Mouse (Mus musculus) left cerebral cortex, adult 2 months (tissue): ENCODE results near the gene Zfr. TPM values are rescaled to one million over a fixed set of nuclear protein-coding genes. Genes with fewer than 3 reads are reported as not detected.
"Not testable (repeated sequence)": the region's sequence is repeated elsewhere in the genome, so short reads cannot be mapped to it uniquely, and the experiment has no call there.

Experiments
- DNase-seq, 2 experiments: peaks; one replicate each; pipeline ENCODE4 v3.0.0; 2021 to 2022; ENCODE audit warnings: low spot score in 2 of 2, mixed read lengths in 1 of 2; ENCODE audit errors: extremely low spot score in 1 of 2
- H3K27ac ChIP-seq: fragments of 200-600 bp; 2 replicates; pipeline ENCODE4 v1.8.1; 2022
- H3K4me3 ChIP-seq: fragments of 200-600 bp; 2 replicates; pipeline ENCODE4 v1.8.1; 2022
- CTCF ChIP-seq: fragments of 200-600 bp; IDR thresholded peaks from 2 replicates; pipeline ENCODE4 v1.8.1; 2022; ENCODE audit warnings: antibody characterized with exemption, mild to moderate bottlenecking, moderate library complexity
- intact Hi-C: fragments of 180-260 bp; cut with DNase I; formaldehyde crosslinking; loops from one replicate; pipeline ENCODE4 v1.15.1; 2025
- total RNA-seq, 2 experiments: library from RNA; stranded (reverse); gene quantifications; 2 replicates each; pipeline ENCODE4 v1.2.3; 2021

Gene Zfr
- total RNA-seq, 2 experiments from 2014 or later = 343 to 346 TPM

- intact Hi-C loops = no loop called here
- TF ChIP-seq CTCF = no peak
- Histone ChIP-seq H3K4me3 (no peak overlapping the region), H3K27ac (no peak overlapping the region)
- no peak for DNase-seq
Measured at GRCm38 (mm10) chr15:12140985-12141729, 23.5 kb downstream of the Zfr start.

DNA sequence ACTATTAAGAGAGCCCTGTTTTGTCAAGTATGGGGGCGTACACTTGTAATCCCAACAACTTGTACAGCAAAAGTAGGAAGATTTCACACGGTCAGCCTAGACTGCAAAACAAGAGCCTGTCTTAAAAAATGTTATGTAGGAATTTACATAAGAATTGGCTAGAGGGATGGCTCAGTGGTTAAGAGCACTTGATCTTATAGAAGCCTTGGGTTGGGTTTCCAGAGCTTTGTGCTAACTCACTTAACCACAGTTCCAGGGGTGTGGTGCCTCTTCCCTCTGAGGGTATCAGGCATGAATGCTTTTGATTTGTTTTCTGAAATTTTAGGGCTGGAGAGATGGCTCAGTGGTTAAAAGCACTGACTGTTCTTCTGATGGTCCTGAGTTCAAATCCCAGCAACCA lies 29.8 kb downstream of the Zfr start:
- no peak for TF ChIP-seq CTCF
- DNase-seq = no peak
- intact Hi-C loops = no loop called here
- Histone ChIP-seq H3K4me3 (no peak overlapping the region), H3K27ac (no peak overlapping the region)

DNA sequence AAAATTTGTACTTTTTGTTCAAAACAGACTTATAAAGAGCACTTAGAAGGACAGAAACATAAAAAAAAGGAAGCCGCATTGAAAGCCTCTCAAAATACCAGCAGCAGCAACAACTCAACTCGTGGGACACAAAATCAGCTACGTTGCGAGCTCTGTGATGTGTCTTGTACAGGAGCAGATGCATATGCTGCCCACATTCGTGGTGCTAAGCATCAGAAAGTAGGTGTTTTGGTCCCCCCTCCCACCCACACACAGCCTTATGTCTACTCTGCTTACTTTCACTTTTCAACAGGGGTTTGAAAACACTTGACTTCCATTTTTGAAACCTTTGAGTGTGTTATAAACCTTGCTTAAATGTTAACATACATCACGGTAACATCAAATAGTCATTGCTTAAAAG lies 31.9 kb downstream of the Zfr start:
- no peak overlapping the region for H3K4me3 ChIP-seq
- intact Hi-C loops = no loop called here
- H3K27ac ChIP-seq = no peak overlapping the region
- TF ChIP-seq CTCF = no peak
- DNase-seq = peak; percentile 25 to 44

DNA sequence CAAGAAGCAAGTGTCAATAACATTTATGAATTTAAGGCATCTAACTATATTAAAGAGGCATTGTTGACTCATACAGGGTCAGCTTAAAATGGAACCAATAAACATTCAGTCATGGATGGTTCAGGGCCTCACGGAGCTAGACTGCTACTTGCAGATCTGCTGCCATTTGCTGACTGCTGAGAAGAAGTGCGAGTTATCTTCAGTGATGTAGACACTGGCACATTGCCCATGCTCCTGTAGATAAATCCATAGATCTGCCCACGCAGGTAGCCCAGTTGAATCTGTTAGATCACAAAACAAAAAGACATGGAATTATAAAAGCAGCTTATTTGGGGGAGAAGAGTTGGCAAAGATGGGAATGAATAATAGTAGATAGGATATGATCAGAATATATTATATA lies 36.1 kb downstream of the Zfr start:
- no peak overlapping the region for H3K4me3 ChIP-seq
- H3K27ac ChIP-seq = no peak overlapping the region
- intact Hi-C loops = no loop called here
- TF ChIP-seq CTCF = no peak
- DNase-seq = peak in 1 of 2 experiments; percentile 36

GRCm38 (mm10) chr15:12178126-12178525 lies 60.5 kb downstream of the Zfr start:
- intact Hi-C loops = no loop called here
- TF ChIP-seq CTCF = no peak
- no peak overlapping the region for H3K4me3 ChIP-seq

GRCm38 (mm10) chr15:12181181-12181805 lies 63.7 kb downstream of the Zfr start:
- H3K27ac ChIP-seq, H3K4me3 ChIP-seq, intact Hi-C loops, DNase-seq: not testable (repeated sequence)

More at GRCm38 (mm10) chr15:12178126-12178525, 60.5 kb downstream of the Zfr start:
- no peak overlapping the region for H3K27ac ChIP-seq
- no peak for DNase-seq

DNA sequence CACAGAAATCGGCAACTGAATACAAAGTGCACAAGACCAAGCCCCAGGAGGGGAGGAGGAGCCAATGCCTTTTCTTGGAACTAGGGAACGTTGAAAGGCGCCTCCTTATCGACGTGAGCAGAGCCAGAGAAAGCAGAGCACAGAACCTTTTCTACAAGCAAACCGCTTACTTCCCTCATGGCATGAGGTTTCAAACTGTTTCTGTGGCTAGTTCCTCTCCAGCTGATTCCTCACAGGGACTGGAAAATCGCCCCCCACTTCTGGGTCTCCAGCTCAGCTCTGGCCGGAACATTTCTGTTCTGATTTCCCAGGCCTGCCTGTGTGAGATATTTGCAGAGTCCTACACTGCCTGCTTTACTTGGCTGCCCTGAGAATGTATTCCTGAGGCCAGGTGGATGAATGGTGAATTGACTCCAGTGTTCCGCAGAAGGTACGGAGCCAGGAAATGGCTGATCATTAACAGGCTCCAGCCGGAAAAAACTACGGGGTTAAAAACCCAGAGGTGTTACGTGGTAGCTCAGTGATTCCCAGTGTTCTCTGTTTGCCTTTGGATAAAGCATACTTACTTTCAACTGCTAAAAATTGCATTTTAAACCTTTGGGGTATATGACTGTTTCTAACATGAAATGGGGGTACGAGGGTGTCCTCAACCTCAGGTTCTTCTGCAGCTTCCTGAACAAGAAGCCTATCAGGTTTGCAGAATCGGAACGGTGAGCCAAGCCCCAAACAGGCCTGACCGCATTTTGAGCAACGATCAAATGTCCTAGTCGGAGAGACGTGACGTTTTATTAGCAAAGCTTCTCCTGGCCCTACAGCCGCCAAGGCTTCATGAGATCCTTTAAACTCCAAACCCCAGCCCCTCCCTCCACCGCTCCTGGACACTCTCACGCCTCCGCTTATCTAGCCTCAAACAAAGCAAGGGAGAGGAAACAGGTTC lies 76.5 kb downstream of the Zfr start:
- H3K4me3 ChIP-seq = no peak overlapping the region
- TF ChIP-seq CTCF = no peak
- no peak overlapping the region for H3K27ac ChIP-seq
- intact Hi-C loops = no loop called here
- DNase-seq = no peak

DNA sequence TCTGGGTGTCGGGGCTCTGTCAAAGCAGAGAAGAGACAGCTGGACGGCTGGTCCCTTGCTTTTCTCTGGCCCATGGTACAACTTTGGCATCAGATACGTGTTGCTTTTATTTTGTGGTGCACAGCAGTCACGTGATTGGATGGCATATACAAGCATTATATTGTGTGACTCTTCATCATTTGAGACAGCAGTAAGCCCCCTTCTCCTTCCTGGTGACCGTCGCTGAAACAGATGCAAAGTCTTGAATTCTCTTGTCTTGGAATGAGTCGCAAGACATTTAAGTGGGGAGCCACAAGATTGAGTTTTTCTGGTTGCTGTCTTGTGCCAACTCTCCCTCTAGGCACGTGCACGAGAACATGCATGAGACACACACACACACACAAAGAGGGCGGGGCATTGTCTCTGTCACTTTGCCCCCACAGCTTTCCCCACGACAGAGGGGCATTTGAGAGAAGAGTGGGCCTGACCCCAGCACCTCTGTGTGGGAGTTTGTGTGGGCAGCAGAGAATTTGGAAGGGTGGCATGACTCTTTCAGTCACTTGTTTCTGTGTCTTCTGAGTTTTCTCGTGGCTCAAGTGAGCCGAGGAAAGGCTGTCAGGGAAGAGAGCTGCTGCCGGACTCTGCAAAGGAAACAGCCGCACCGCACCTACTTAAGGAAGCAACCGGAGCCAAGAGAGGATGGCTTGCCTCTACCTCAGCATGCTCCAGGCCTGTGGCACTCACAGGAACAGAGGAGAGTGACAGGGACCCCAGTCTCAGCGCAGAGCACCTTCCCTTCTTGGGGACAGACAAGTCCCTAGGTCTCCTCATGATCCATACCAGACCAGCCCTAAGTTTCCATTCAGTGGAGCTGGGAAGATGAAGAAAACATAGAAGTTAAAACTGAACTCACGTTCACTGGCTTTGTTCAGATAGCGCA lies 77.4 kb downstream of the Zfr start:
- no peak overlapping the region for H3K4me3 ChIP-seq
- TF ChIP-seq CTCF = no peak
- intact Hi-C loops = loop anchor here (5.0 kb wide), 1 partner anchor 382 kb away; no protein-coding TSS in a partner anchor
- no peak for DNase-seq
- H3K27ac ChIP-seq = no peak overlapping the region

DNA sequence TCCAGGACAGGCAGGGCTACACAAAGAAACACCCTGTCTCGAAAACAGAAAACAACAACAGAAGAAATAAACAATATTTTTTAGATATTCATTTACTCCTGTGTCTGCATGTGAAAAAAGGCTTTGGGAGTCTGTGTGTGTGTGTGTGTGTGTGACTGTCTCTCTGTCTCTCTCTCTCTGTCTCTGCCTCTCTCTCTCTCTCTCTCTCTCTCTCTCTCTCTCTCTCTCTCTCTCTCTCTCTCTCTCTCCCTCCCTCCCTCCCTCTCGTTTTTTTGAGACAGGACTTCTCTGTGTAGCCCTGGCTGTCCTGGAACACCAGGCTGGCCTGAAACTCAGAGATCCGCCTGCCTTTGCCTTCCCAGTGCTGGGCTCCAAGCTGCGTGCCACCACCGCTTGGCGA lies 78.3 kb downstream of the Zfr start:
- Histone ChIP-seq H3K4me3 (no peak overlapping the region), H3K27ac (no peak overlapping the region)
- TF ChIP-seq CTCF = no peak
- intact Hi-C loops = loop anchor here (2.0 to 5.0 kb wide), 2 partner anchors 73 to 381 kb away; no protein-coding TSS in a partner anchor
- DNase-seq = no peak

- H3K27ac ChIP-seq = no peak overlapping the region
- peak; percentile 76 for TF ChIP-seq CTCF
- no peak overlapping the region for H3K4me3 ChIP-seq
- peak in 1 of 2 experiments; percentile 45 for DNase-seq
- intact Hi-C loops = loop anchor here (2.0 to 5.0 kb wide), 2 partner anchors 72 to 381 kb away; no protein-coding TSS in a partner anchor
Measured at GRCm38 (mm10) chr15:12196410-12197191, 79.0 kb downstream of the Zfr start.
